Mouse (Mus musculus) myocyte (in vitro differentiated cells): ENCODE data around the gene Tnfsf8.

ENCODE experiments used
- MYOD1 ChIP-seq, 3 experiments: IDR thresholded peaks; one replicate each; pipeline ENCODE4 v1.6.1; 2011; ENCODE audit warnings: control low read depth in 2 of 3, low read depth in 2 of 3, mild to moderate bottlenecking in 2 of 3, moderate library complexity in 1 of 3; ENCODE audit not compliant: insufficient read length in 2 of 3, control insufficient read depth in 1 of 3
- POLR2A ChIP-seq: IDR thresholded peaks from one replicate; pipeline ENCODE4 v1.6.1; 2011; ENCODE audit warnings: low read depth, mild to moderate bottlenecking, control low read depth, moderate library complexity; ENCODE audit not compliant: insufficient read length
- POLR2AphosphoS2 ChIP-seq: IDR thresholded peaks from one replicate; pipeline ENCODE4 v1.6.1; 2011; ENCODE audit warnings: low read depth, control low read depth; ENCODE audit not compliant: insufficient read length
- TCF12 ChIP-seq: IDR thresholded peaks from one replicate; pipeline ENCODE4 v1.6.1; 2011; ENCODE audit warnings: mild to moderate bottlenecking, control low read depth; ENCODE audit not compliant: poor library complexity, insufficient read depth, severe bottlenecking
- USF1 ChIP-seq: IDR thresholded peaks from one replicate; pipeline ENCODE4 v1.6.1; 2011; ENCODE audit warnings: low read depth, mild to moderate bottlenecking, control low read depth, moderate library complexity

GRCm38 (mm10) chr4:63858646-63859224 is 2.4 kb downstream of the Tnfsf8 start:
- TF ChIP-seq POLR2AphosphoS2: no peak
- no peak for TF ChIP-seq POLR2A
- no peak for TF ChIP-seq TCF12
- no peak for TF ChIP-seq USF1
- TF ChIP-seq MYOD1 (IDR thresholded peaks at IDR 0.05; ENCODE audit: control insufficient read depth in 1 of 3, insufficient read length in 2 of 3, low read depth in 2 of 3): no peak
